Mouse (Mus musculus): ENCODE measurements around the gene Emp2. TPM values are rescaled to one million over a fixed set of nuclear protein-coding genes. Genes with fewer than 3 reads are reported as not detected.
A peak's percentile ranks its signal among the peaks of the same experiment; 100 is the strongest.
"Not testable (repeated sequence)": the region's sequence is repeated elsewhere in the genome, so short reads cannot be mapped to it uniquely, and the experiment has no call there.

Gene Emp2
- total RNA-seq, 2 experiments from 2014 or later: 41.5 to 42.5 TPM

DNA sequence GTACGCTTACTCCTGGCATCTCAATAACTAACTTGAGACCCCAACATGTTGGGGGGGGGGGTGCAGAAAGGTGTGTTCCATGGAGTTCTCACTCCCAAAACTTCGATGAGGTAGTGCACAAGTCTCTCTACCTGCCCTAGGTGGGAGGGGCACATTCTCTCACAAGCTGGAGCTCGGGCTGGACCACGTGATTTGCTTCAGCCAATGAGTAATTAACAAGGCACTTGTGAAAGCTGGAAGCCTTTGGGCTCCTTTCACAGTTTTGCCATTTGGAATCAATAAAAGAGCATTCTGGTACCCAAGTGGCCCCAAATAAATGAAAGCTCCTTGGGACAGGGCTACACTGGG lies 3.4 kb upstream of the Emp2 start:
- no peak for DNase-seq

GRCm38 (mm10) chr16:10316493-10317196 lies 2.9 kb upstream of the Emp2 start:
- no peak for DNase-seq

DNA sequence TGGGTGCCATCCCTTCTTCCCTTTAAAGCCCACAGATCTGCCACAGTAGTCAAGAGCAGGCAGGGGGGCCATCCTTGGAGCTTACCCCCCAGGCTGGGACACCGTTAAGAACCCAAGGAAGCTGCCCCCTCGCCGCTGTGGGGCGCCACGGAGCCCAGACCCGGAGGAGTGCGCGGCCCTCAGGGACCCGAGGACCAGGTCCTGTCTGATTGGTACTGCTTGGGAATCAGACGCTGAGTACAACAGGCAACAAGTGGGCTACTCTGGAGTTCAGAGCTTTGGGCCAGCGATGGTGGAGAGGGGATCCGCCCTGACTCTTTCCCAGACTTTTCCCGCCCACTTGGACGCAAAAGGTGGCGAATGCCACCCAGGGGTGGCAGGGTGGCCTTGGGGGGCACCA lies 542 bp downstream of the Emp2 start:
- DNase-seq: peak; percentile 61

GRCm38 (mm10) chr16:10311989-10312388 lies 1.8 kb downstream of the Emp2 start:
- DNase-seq: no peak

DNA sequence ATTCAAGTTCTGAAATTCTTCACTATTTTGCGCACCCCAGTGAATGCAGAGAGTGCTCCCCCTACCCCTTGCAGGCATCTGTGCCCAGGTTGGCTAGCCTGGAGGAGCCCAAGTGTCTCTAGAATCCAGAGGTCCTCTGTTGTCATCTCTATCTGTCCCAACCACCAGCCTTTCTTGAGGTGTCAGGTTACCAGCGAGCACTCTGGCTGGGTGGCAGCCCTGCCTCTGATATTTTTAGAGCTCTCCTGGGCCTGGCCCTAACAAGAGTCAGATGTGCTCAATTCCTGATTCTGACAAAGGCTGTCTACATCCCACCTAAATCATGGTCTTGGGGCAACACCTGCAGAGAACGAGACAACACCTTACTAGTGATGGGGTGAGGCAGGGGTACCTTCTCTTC lies 2.7 kb downstream of the Emp2 start:
- DNase-seq: peak; percentile 47

- no peak for DNase-seq
Measured at GRCm38 (mm10) chr16:10310507-10310906, 3.3 kb downstream of the Emp2 start.

GRCm38 (mm10) chr16:10307351-10307750 lies 6.4 kb downstream of the Emp2 start:
- DNase-seq: no peak

DNA sequence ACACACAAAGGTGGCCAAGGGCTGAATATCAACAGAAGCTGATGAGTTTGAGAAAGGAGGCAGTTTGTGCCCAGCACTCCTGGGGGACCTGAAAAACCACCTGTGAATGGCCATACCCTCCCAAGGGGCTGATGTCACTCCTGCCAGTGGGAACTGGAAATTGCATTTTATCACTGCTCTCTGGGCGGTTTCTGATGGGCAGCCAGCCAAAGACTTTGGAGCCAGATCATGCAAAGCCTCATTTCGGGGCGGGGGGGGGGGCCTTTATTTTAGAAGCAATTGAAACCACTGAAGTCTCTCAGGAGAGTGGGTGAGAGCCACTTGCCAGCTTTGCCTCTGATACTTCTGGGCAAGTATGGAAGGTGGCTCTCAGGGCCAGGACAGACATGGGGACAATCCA lies 7.7 kb downstream of the Emp2 start:
- DNase-seq: peak; percentile 21

GRCm38 (mm10) chr16:10301337-10301736 lies 12.4 kb downstream of the Emp2 start:
- no peak for DNase-seq

DNA sequence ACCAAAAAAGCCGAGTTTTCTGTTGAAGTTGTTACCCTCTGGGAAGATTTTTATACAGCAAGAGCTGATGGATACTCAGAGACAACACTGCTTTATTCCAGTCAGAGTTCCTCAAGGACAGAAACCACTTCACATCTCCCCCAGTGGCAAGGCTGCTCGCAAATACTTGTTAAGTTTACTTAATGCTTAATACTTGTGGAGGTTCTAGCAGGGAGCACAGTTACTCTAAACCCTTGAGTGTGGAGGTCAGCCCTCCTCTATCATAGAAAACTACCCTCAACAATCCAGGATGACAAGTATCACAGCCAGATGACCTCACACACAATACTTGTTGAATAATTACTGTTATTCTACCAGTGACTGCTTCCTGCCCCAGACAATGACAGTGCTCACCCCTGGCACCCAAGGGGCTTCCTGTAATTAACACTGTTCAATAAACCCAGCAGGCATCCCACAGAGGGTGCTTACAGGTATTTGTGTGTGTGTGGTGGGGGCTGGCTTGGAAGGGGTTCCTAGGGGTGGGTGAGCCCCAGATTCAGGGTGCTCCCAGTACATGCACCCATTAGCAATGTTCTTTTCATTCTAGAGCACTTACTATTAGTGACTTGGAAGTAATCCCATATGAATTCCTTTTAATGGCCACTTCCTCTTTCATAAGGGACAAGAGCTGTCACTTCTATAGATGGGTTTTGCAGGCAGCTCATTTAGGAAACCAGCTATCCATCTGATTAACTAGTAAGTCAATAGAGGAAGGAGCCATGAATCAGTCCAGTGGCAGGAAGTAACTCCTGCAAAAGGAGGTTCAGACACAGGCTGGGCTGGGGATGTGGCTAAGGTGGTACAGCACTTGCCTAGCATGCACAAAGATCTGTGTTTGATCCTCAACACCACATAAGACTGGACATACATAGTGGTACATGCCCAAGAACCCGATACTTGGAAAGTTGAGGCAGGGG lies 13.3 kb downstream of the Emp2 start:
- DNase-seq: no peak

DNA sequence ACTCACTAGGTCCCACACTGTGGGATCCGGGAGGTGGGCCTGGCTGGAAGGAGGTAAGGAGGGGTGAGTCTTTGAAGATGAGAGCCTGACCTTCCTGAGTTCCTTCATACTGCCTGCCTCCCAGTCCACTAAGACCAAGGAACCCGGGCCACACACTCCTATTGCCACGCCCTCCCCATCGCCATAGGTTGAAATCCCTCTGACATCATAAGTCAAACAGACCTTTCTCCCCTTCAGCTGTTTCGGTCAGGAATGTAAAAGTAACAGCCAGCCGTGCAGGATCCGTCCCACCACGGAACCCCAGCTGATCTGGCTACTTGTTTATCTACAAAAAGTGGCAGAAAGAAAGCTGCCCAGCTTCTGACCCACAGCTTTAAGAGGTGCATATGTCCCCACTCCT lies 14.1 kb downstream of the Emp2 start:
- no peak for DNase-seq

GRCm38 (mm10) chr16:10297696-10298644 lies 15.8 kb downstream of the Emp2 start:
- peak; percentile 37 for DNase-seq

DNA sequence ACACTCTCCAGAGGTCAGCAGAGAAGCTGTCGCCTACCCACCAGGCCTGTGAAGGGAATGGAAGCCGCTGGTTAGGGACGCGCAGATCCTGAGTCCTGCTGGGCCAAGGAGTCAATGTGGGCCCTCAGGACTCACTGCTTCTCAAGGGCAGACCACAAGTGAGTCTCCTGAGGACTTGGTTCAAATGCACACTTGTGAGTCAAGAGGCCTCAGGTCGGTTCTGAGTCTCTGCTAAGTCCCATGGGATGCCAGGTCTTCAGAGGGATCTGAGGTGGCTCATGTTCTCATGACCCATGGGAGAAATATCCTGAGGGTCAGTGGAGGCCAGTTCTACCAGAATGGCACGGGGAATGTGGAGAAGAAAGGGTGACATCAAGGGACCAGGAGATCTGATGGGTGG lies 25.7 kb downstream of the Emp2 start:
- DNase-seq: no peak

DNA sequence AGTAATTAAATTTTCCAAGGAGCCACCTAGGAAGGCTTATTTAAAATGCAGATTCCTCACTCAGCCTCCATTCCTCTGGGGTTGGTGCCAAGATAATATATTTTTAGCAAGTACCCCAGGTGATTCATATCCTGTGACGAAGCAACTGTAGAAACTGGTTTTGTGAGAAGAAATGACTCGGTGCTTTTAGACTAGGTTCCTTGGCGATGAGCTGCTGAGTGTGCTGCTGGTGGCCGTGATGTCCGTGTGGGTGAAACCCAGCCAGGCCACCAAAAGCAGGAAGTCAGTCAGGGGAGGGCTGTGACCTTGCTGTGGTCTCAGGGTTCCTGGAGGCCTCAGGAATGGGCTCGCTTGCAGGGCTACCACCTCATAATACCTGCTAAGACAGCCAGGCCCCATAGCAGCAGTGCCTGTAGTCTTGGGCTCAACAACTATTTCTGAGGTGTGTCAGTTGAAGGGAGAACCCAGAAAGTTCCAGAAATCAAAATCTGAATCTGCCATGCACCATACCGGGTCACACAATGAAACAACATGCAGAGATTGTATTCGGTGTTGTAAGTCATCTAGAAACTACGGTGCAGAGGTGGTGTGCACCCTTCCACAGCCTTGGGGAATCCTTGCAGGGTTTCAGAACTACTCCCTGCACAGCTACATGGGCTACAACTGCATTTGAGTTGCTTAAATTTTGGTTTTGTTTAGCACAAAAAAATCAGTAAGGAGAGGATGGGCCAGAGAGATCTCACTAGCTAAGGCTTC lies 27.1 kb downstream of the Emp2 start:
- no peak for DNase-seq

DNA sequence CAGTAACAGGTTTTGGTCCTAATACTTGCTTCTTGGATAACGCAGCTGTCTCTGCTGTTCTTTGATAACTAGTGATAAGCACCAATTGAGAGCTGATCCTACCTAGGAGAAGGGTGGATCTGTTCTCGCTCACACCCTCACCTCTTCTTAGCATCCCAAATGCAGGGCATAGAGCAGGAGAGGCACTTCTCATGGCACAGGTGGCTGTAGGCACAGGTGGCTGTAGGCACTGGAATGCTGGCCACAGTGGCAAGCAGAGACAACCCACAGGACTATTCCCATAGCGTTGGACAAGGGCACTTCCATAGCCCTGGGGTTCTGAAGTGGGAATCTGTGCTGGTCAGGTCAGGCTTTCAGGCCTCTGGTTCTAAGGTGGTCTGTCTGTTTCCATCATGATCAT lies 31.9 kb downstream of the Emp2 start:
- DNase-seq: no peak

DNA sequence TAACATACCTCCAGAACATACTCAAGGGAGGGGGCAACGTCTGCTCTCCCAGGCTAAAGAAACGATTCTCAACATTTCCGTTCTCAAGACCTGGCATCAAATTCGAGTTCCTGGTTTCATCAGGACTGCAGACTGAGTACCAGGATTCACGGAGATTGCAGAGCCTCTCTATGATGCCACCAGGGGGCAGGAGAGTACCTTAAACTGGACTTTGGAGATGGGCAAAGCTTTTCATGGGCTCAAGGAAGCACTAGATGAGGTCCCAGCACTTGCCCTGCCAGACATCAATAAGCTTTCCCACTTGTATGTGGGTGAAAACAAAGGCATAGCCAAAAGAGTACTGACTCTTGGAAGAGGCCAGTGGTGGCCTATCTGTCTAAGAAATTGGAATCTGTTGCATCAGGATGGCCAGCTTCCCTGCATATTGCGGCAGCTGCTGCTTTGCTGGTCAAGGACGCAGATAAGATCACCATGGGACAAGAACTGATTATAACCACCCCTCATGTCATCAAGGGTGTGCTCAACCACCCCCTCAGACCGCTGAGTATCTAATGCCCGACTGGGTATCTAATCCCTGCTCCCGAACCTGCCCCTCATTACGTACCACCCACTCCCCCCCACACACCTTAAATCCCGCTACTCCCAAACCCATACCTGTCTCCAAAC lies 33.3 kb downstream of the Emp2 start:
- DNase-seq: peak; percentile 91

DNA sequence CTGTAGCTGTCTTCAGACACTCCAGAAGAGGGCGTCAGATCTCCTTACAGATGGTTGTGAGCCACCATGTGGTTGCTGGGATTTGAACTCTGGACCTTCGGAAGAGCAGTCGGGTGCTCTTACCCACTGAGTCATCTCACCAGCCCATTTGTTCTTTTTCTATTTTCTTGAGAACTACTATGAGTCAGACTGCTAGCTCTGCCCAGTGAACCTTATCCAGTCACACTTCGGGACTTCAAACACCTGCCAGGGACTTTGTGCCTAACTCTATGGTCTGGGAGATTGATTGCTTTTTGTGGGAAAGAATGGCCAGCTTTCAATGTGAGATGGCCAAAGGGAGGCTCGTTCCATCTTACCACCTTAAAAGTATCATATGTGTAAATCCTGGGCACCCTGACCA lies 37.0 kb downstream of the Emp2 start:
- not testable (repeated sequence) for DNase-seq

- no peak for DNase-seq
Measured at GRCm38 (mm10) chr16:10274465-10274864, 39.3 kb downstream of the Emp2 start.

DNA sequence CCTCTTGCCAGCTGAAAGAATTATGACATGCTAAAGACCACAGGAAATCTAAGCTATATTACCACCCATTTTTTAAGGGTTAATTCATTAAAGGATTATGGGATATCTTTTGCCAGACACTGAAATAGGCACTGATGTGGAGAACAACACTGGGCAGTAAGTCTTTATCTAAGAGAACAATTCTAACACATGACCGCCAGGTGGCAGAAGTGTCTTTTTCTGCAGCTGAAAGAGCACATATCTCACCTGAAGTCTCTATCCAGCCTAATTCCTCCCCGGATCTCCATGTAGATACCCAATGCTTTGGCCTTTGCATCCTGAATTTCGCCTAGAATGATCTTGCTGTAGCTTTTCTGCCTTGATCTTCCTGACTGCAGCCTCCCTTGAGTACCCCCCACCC lies 41.5 kb downstream of the Emp2 start:
- DNase-seq: peak; percentile 70

GRCm38 (mm10) chr16:10253993-10254392 lies 59.8 kb downstream of the Emp2 start:
- no peak for DNase-seq

DNA sequence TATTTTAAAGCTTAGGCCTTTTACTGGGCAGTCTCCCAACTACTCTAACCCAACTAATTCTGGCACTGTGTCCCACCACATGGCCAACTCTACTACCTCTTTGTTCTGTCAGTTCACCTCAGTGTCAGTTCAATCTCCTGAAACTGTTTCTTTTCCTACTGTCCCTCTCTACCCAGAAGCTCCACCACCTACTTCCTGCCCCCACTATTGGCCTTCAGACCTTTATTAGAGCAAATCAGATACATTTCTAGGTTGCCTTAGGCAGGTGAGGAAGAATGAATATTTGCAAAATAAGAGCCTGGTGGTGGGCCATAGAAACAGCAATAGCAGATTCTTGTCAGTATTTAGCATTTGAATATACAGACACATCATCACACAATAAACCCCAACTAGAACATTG lies 77.2 kb downstream of the Emp2 start:
- no peak for DNase-seq

Data from heart, postnatal 4 days (tissue).